Mouse (Mus musculus) NIH3T3 (cell line): Measurements from ENCODE around the gene Hdac9.

Experiments
- DNase-seq: peaks from one replicate; pipeline ENCODE4 v3.0.0-alpha.2; 2012; ENCODE audit warnings: low read depth

The Hdac9 gene

DNA sequence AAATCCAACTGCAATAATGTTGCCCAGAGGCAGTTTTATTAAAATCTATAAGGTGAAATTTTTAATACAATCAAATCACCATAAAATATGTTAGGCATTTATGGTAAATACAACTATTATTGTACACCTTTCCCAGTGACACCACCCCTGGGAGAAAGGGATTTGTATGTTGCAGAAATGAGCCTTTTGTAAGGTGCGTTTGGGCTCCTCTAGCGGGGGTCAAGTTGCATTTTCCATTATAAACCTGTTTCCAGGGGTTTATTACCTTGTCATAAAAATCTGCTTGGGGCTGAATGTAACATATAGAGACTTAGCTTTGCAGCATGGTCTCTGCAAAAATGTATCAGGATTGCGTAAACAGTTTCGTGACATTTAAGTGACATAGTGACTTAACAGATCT, 312.4 kb downstream of the Hdac9 start:
- DNase-seq = no peak

DNA sequence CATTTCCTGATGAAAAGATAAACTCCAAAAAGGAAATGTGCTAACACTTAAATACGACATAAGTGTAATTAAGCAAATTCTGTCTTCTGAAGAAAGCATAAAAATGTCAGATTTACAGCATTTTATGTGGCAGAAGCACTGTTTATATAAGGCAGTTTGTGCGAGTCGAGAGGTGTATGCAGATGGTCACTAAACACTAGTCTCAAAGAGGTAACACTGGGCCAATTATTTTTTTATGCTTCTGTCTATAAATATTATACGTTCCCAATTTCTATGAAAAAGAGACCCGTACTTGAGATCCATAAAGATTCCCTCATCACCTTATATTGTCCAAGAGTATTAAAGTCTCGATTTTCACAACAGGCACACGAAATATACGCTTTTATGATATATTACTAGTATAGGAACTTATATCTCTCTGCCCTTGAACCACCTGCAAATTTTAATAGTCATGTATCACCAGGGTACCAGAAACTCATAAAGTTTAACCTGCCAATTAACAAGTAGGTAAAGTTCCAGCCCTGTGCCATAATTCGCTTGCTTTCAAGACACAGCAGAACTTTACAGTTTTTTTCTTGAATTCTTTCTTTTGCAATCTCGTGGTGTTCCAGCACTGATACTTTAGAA, 322.6 kb downstream of the Hdac9 start:
- no peak for DNase-seq

DNA sequence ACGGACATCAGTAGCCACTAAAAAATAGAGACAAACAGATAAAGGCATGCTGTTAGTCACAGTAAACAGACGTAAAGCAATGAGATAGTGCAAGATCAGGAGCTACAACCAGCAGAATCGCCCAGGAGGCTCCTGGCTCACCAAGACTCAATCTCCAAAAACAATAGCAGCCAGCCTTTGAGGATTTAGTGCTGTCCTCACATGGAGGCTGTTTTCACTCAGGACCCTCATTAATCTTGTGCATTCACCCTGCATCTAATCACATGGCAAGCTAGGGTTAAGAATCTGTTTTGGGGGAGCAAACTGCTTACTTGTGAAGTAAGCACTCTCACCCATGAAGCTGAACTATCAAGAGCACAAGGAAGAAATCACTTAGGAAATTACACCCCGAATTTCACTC, 329.7 kb downstream of the Hdac9 start:
- no peak for DNase-seq

DNA sequence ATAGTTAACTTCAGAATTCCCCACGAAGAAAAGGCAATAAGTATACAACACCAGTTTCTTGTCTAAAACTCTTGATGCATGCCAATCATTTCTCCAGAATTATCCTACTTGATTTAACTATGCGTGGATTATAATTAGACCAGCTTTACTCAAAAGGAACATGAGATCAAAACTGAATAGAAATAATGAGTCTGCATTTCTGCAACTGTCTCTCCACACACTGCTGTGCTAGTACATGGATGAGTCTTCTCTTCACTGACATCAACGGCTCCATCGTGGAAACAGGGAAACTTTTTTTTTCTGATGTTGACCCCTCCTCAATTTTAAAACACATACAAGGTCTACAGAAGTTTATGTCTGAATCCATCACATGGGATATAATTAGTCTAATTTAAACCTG, 334.4 kb downstream of the Hdac9 start:
- no peak for DNase-seq

DNA sequence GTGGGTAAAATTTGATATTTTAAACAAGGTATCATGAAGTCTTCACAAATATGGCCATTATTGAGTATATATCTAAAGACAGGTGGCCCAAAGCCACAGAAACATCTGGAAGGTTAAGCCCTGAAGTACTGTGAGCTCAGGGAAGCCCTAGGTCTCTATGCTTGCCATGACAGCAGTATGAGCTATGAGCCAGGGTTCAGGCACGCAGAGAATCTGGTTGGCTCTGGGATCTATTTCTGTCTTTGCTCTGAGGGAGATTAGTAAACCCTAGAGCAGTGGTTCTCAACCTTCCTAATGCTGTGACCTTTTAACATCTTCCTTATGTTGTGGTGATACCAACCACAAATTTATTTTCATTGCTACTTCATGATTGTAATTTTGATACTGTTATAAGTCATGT, 337.7 kb downstream of the Hdac9 start:
- DNase-seq = peak; percentile 13

DNA sequence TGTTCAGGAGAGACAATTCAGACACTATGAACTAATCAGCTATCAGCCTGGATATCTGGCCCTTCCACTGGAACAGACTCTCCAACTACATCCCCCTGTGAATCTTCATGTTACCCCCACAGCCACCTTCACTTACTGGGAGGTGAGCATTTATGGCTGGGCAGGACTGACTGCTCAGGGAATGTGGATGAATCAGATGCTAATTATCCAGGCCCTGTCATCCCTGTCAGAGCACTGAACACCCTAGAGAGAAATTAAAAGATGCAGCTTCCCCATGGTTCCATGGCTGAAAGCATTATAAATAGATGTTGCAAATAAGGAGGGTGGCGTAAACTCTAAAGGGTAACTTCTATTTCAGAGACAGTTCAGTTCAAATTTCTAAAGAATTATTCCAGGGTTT, 345.8 kb downstream of the Hdac9 start:
- no peak for DNase-seq

DNA sequence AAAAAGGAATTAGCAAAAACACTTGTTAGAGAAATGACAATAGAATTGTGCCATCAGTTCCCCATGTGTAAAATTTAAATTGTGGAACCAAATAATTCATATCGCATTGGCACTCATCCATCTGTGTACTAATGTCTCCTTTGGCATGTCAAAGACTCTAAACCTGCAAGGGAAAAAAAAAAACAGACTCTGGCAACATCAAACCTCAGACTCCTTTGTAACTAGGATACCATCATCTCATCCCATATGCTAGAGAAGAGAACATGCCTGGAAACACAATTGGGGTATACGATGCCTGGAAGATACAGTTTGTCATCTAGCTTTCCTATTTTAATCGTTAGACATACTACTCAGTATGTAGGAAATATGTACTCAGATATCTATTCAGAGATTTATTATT, 347.4 kb downstream of the Hdac9 start:
- DNase-seq = no peak

DNA sequence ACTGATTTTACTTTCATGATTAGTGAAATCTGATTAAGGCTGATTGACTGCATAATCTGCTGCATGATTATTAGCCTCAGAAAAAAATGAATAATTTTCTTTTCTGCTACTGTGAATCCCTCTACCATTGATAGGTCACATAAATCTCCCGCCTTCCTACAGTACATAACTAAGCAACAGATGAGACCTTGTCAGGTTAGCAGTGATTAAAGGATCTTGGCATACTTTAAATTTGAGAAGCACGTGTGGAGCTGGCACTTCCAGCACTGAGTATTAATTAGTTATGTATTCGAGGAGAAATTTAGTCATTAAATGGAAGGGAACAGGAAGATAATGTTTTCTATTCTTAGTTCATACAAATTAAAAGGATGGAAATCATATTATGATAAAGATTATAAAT, 347.8 kb downstream of the Hdac9 start:
- no peak for DNase-seq

DNA sequence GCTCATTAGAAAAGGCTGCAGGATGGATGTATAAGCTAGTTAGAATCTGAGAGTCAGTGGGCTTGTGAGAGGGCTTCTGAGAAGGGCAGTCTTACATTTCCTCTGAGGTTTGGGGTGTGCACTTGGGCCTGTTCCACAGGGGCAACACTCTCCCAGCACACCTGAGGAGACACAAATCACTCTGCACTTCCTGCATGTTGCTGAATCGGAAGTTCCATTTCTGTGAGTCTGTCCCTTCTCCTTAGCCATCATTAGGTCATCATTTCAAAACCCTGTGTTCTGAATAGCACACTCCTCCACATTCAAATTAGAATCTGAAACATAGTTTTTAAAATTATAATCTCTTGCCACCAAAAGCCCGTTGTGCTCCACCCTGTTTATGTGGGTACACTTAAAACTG, 354.6 kb downstream of the Hdac9 start:
- no peak for DNase-seq

DNA sequence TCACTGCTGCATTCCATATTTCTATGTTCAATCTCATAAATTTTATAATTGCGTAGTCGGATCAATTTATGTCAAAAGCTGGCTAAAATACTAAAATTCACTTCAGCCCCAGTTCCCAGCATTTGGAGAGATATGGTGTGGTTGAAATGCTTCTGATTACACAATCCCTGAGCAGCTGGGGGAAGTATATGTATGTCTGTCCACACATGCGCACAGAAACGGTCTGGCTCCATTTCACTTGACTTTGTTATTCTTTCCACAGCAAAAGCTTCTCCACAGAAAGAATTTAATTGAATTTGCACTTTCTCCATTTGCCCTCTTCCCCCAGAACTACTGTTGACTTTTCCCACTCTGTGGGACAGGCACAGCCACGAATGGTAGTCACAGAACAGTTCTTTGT, 357.9 kb downstream of the Hdac9 start:
- DNase-seq = peak; percentile 48

DNA sequence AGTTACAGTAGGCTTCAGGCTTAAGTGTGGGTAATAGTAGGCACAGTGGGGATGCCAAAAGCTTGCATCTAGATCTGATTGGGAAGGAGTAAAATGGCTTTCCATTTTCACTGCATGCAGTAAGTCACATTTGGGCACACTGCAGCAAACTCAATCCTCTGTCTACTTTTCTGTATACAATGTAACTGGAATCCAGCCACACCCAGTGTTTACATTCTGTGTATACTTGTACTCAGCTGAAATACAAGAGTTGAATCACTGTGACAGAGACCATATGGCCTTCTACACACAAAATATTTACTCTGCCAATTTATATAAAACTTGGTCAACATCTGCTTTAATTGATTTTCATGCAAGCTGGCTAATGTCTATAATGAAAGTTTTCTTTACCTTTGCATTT, 362.1 kb downstream of the Hdac9 start:
- peak; percentile 9 for DNase-seq

DNA sequence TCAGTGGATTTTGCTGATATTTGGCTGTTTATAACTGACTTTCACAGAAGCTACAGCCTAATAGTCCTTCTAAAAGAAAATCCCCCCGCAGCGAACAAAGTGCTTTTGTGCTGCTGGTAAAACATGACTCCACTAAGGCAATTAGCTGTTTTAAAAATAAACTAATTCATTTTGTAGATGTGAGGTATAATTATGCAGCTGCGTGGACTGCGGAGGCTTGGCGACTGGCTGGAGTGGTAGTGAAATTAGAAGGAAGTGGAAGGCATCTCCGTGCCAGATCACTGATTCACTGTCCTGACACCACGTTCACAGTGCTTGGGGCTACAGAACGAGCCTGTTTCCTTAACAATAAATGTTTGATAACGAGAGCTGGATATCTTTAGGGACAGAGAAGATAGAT, 366.6 kb downstream of the Hdac9 start:
- DNase-seq = no peak

DNA sequence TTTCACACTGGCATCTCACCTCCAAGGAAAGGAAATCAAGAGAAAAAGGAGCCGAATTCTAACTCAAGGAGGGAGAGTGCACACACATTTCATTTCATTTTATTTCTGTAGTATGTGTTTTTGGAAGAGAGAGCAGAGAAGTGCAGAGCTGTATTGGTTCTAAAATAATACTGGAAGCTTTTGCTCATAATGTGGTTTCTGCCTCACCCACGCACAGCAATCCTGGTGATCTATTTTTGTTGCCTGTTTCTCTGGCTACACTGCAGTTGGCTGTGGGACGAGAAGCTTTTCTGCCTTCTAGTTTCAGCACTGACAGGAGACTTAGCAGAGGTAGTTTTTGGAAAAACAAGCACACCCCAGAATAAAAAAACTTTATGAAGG, 387.7 kb downstream of the Hdac9 start:
- DNase-seq = peak; percentile 65

DNA sequence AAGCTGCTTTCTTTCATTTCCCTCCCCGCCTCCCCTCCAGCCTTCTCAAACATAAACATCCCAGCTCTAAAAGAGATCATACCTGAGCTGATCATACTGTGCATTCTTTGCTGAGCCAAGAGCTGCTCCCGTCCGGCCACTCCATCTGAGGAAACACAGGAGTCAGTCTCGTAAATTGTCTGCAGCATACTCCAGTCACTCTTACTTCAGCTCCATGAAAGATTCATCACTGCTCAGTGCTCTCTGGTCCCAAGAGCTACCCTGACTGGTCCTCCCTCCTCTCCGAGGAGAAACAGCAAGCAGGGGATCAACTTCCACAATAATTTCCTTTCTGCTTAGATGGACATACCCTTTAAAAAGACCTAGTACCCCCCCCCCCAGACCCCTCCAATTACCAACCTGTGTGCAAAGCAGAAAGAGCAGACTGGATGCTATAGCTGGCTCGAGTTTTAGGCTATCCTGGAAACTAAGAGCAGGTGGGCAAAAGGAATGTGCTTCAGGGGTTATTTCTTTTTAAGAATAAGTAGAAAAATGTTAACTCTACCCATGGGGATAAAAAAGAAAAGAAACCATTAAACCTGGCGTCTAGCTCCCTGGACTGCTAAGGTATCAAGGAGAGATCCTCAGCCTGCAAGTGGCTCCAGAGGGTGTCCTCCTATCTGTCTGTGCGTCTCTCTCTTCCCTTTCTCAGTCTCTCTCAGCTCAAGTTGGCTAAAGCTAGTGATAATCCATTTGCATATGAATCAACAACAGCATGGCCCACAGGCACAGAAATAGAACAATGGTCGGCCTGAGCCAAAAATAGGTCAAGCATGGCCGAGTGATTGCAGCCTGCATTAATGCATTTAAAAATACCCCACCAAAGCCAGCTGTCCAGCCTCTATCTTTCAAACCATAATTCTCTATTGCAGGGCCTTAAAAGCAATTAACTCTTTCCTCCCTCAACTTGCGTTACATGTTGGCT, 388.4 kb downstream of the Hdac9 start:
- DNase-seq = peak; percentile 65

DNA sequence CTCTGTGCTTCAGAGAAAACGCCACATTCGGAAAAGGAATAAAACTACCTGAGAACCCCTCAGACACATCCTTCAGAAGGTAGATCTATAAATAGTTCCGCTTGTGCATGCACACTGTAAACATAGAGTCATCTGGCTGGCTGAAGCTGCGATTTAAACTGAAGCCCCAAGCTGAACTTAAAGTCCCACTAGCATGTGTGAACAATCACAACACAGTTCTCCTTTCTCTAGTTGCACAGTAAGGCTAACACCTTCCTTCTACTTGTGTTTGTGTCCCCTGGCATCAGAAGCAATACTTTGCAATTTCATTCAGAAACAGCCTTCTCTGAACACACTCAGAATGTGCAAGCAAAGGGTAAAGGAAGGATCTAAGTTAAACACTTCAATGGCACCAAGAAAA, 389.1 kb downstream of the Hdac9 start:
- DNase-seq = peak; percentile 34

DNA sequence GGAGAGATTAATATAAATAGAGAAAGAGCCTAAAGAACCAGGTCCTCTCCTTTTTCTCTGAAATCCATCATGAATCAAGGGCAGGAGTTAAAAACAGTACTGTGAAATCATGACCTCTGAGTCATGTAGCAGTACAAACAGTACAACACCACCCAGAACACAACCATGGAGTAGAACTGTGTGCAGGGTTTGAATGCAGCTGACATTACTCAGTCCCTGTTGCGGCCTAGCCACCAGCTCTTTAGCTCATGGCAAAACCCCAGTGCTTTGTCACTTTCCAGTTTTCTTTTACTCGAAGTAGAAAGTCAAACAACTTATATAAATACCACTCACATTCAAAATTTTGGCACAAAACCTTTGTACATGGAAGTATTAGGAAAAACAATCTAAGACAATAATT, 395.4 kb downstream of the Hdac9 start:
- peak; percentile 43 for DNase-seq

DNA sequence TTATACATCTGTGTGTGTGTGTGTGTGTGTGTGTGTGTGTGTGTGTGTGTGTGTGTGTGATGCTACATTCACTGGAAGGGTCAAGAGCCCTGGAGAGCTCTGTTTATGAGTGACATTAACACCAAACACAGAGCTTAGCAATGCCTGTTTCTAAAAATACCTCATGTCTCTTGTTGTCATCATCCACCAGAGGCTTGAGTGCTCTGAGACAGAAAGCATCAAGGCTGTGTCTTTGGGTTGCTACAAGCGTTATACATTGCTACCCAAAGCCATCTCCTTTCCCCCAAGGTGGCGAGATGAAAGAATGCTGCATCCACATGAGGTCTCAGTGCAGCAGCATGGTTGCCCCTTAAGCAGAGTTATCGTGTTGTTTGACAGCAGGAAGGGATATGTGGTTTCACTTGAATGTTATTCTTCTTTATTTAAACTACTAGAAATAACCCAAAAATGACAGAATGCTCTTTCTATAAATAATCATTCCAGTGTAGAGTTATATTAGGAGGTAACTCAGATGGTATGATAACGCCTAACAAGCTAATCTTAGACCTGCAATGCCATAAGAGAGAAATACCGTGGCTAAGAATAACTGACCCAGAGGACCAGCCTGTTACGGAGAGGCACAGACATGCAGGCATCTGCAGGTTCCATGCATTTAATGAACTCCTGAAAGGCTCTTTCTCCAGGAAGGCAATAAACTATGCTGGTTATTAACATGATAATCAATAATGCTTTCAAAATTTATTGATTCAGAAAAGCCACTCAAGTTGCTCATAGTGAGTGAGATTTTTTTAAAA, 399.9 kb downstream of the Hdac9 start:
- DNase-seq = no peak

DNA sequence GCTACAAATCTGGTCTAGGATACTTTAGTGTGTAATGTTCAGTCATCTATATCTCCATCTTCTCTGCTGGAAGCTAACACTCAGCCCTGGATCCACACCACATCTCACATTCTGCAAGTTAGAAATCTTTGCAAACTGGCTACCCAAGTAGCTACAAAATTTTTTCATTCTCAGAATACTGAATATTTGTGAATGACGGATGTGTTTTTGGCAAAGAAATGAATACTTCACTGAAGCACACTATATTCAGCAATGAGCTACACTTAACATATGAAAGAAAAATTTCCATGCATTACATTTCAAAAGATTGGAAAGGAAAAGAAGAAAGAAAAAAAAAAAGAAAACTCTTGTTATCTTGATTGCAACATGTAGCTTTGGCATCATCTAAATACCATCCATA, 410.6 kb downstream of the Hdac9 start:
- no peak for DNase-seq

DNA sequence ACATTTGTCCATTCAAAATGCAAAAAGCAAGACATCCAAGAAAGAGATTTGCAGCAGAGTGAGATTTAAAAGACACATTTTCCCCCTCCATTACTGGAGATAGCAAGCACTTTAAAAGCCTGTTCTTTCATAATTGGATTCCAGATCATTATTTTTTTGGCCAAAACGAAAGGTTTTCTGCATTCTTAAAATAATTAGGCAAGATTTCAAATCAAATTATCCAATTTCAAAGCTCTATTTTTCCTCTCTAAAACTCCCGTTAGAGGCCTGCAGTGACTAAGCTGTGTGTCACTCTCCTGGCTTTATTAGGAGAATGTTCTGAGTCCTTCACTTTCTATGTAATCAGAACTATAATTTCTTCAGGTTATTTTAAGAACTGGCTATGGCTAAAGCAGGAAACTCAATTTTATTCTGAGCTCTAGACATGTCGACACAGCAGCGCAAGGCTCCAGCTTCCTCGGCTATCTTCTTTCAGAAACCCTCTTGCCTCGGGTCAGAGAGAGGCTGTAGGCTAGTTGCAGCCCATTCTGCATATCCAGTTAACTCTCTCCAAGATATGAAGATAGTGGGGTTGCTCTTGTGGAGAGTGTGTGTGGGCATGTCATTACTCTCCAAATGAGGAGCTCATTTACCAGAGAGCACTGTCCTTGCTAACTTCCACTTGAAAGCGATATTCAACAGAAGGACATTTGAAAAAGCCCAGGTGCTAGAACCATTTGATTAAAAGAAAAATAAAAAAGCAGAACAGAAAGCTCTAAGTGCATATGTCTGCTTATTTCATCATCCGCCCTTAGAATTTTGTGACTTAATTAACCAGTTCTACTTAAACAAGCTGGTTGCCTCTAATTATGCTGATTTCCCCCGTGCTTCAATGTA, 417.9 kb downstream of the Hdac9 start:
- peak; percentile 63 for DNase-seq

DNA sequence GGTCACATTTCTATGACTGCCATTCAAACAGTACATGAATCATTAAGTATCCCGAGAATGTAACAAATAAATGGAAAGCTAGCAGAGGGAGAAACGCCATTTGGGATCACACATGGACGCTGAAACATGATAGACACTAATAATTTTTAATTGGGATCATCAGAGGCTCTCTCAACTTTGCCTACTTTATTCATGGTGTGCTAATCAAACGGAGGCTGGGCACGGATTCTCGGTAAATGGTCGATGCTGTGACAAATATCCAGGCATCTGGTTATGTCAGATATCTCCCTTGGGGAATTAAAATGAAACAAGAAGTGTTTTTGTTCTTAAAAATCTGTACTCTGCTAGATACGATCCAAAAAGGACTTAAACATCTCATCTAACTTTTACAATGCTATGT, 418.6 kb downstream of the Hdac9 start:
- peak; percentile 25 for DNase-seq

DNA sequence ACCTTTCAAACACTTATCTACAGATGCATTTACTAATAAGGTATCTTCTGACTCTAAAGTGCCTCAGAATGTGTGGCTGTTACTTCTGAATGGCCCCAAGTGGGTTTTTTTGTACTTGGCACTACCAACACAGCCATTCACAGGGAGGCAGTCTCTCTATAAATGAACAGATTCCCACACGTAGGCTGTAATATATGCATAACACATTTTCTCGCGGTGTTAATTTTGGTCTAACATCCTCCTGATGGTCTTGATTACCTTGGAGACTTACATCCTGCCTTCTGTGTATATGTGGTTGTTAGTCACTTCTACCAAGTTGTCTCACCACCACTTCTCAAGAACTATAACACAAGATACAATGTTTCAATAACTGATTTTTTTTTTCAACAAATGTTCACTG, 419.2 kb downstream of the Hdac9 start:
- DNase-seq = no peak

DNA sequence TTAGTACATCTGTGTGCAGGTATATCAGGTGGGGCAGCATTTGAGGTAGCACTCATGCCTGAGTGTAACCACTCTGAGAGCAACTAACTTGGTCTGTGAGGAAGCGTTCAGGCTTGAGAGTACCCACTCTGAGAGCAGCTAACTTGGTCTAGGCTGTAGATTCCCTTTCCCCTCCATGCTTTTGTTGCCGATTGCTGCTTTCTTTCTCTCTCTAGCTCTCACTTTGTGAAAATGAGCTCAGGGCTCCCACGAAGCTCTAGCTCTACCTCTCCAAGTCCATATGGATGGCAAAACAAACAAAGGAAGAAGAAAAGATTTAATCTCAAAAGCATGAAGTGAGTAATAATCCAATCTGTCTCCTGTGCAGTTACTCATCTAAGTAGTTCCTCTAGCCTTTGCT, 421.0 kb downstream of the Hdac9 start:
- DNase-seq = peak; percentile 18
